In genomic region chr5:8974721-8975120, GRCm38 (mm10) we compare ENCODE assay signal across 28 mouse cellular contexts.
"Had no signal": no experiment of that assay in that cellular context is flagged by ENCODE, and none has a peak within 500 bp of the region (broad histone marks: within the 10 kb centered on the region; RNA-seq: fewer than 3 reads in every experiment).

No protein-coding gene starts in this region.

- H3K4me1 ChIP-seq: limb, embryonic 10.5 days; limb, embryonic 12.5 days; limb, embryonic 13.5 days; limb, embryonic 15.5 days; liver, embryonic 12.5 days; liver, embryonic 13.5 days; liver, embryonic 15.5 days; lung, embryonic 15.5 days; midbrain, embryonic 12.5 days; midbrain, embryonic 13.5 days; midbrain, embryonic 15.5 days; neural tube, embryonic 12.5 days; neural tube, embryonic 13.5 days had no signal

- H3K27me3 ChIP-seq: limb, embryonic 12.5 days; limb, embryonic 13.5 days; limb, embryonic 15.5 days; liver, embryonic 12.5 days; liver, embryonic 13.5 days; liver, embryonic 15.5 days; lung, embryonic 15.5 days; megakaryocyte, embryonic 14.5 days; midbrain, embryonic 12.5 days; midbrain, embryonic 13.5 days; midbrain, embryonic 15.5 days; neural tube, embryonic 12.5 days; neural tube, embryonic 13.5 days had no signal

- H3K36me3 ChIP-seq: midbrain, embryonic 15.5 days had no signal

- H3K4me2 ChIP-seq: limb, embryonic 12.5 days; limb, embryonic 13.5 days; limb, embryonic 15.5 days; liver, embryonic 11.5 days; liver, embryonic 12.5 days; liver, embryonic 13.5 days; liver, embryonic 15.5 days; lung, embryonic 14.5 days; lung, embryonic 15.5 days; midbrain, embryonic 11.5 days; midbrain, embryonic 12.5 days; midbrain, embryonic 13.5 days; midbrain, embryonic 15.5 days; neural tube, embryonic 12.5 days; neural tube, embryonic 13.5 days had no signal

- H3K27ac ChIP-seq: left cerebral cortex, adult 2 months; limb, embryonic 10.5 days; limb, embryonic 12.5 days; limb, embryonic 13.5 days; limb, embryonic 15.5 days; liver, embryonic 12.5 days; liver, embryonic 13.5 days; liver, embryonic 14.5 days; liver, embryonic 15.5 days; lung, embryonic 15.5 days; macrophage; midbrain, embryonic 10.5 days; midbrain, embryonic 12.5 days; midbrain, embryonic 13.5 days; midbrain, embryonic 15.5 days; neural tube, embryonic 12.5 days; neural tube, embryonic 13.5 days had no signal

- H3K9me3 ChIP-seq: limb, embryonic 10.5 days; limb, embryonic 12.5 days; limb, embryonic 13.5 days; limb, embryonic 15.5 days; liver, embryonic 12.5 days; liver, embryonic 13.5 days; liver, embryonic 15.5 days; lung, embryonic 15.5 days; megakaryocyte, embryonic 14.5 days; midbrain, embryonic 10.5 days; midbrain, embryonic 12.5 days; midbrain, embryonic 13.5 days; midbrain, embryonic 15.5 days; neural tube, embryonic 12.5 days; neural tube, embryonic 13.5 days had no signal

- ATAC-seq: liver, embryonic 12.5 days; liver, postnatal 0 days; midbrain, embryonic 13.5 days; midbrain, embryonic 15.5 days; midbrain, embryonic 16.5 days had no signal

- H3K4me3 ChIP-seq: left cerebral cortex, adult 2 months; limb, embryonic 10.5 days; limb, embryonic 12.5 days; limb, embryonic 13.5 days; limb, embryonic 15.5 days; liver, embryonic 12.5 days; liver, embryonic 13.5 days; liver, embryonic 15.5 days; lung, embryonic 15.5 days; megakaryocyte, embryonic 14.5 days; midbrain, embryonic 10.5 days; midbrain, embryonic 12.5 days; midbrain, embryonic 13.5 days; midbrain, embryonic 15.5 days; myocyte; neural tube, embryonic 12.5 days; neural tube, embryonic 13.5 days had no signal

- DNase-seq: layer of hippocampus, postnatal 36 days; left cerebral cortex, postnatal 4 days; liver; liver, embryonic 13.5 days; liver, postnatal 0 days; lung, embryonic 14.5 days; midbrain, embryonic 14.5 days had no signal

- H3K9ac ChIP-seq: limb, embryonic 12.5 days; limb, embryonic 13.5 days; limb, embryonic 15.5 days; liver, embryonic 12.5 days; liver, embryonic 13.5 days; liver, embryonic 14.5 days; liver, embryonic 15.5 days; liver, postnatal 0 days; lung, embryonic 14.5 days; lung, embryonic 15.5 days; midbrain, embryonic 12.5 days; midbrain, embryonic 13.5 days; midbrain, embryonic 15.5 days; neural tube, embryonic 12.5 days; neural tube, embryonic 13.5 days had no signal
